Mouse (Mus musculus) adrenal gland, adult 18-20 months (tissue): ENCODE measurements around the gene Fkbp6. TPM values are rescaled to one million over a fixed set of nuclear protein-coding genes. Genes with fewer than 3 reads are reported as not detected.

ENCODE experiments used
- DNase-seq, 2 experiments: peaks; one replicate each; pipeline ENCODE4 v3.0.0; 2021 to 2022; ENCODE audit warnings: low spot score in 2 of 2
- total RNA-seq, 2 experiments: library from RNA; stranded (reverse); gene quantifications; 1 replicate in 1 of 2; 2 replicates in 1 of 2; pipeline ENCODE4 v1.2.3; 2021

Fkbp6 gene
- total RNA-seq, 2 experiments from 2014 or later, result 0.33 TPM; not detected in 1

- no peak for DNase-seq
Measured at GRCm38 (mm10) chr5:135276597-135276996, 73.2 kb downstream of the Fkbp6 start.

GRCm38 (mm10) chr5:135274663-135275396, 75.0 kb downstream of the Fkbp6 start:
- DNase-seq, result no peak

GRCm38 (mm10) chr5:135271563-135272165, 78.2 kb downstream of the Fkbp6 start:
- no peak for DNase-seq

GRCm38 (mm10) chr5:135270361-135270760, 79.5 kb downstream of the Fkbp6 start:
- DNase-seq, result no peak

- no peak for DNase-seq
Measured at GRCm38 (mm10) chr5:135269451-135269850, 80.4 kb downstream of the Fkbp6 start.

GRCm38 (mm10) chr5:135264548-135264947, 85.3 kb downstream of the Fkbp6 start:
- no peak for DNase-seq

- DNase-seq, result no peak
Measured at GRCm38 (mm10) chr5:135263866-135264503, 85.9 kb downstream of the Fkbp6 start.

- no peak for DNase-seq
Measured at GRCm38 (mm10) chr5:135258280-135259150, 91.3 kb downstream of the Fkbp6 start.

- DNase-seq, result no peak
Measured at GRCm38 (mm10) chr5:135257559-135257958, 92.3 kb downstream of the Fkbp6 start.

GRCm38 (mm10) chr5:135256166-135256565, 93.7 kb downstream of the Fkbp6 start:
- DNase-seq, result no peak

GRCm38 (mm10) chr5:135253741-135254401, 96.0 kb downstream of the Fkbp6 start:
- DNase-seq, result no peak

GRCm38 (mm10) chr5:135251079-135251454, 98.8 kb downstream of the Fkbp6 start, which contains the start of gene Fzd9:
Fzd9 (minus strand) TSS chr5:135251230.
- peak; percentile 89 to 91 for DNase-seq

GRCm38 (mm10) chr5:135250186-135251078, 99.4 kb downstream of the Fkbp6 start:
- DNase-seq, result no peak

GRCm38 (mm10) chr5:135248956-135249676, 100.7 kb downstream of the Fkbp6 start:
- DNase-seq, result no peak

GRCm38 (mm10) chr5:135247337-135247736, 102.5 kb downstream of the Fkbp6 start:
- DNase-seq, result no peak

GRCm38 (mm10) chr5:135246531-135246930, 103.3 kb downstream of the Fkbp6 start:
- no peak for DNase-seq

GRCm38 (mm10) chr5:135243166-135243565, 106.7 kb downstream of the Fkbp6 start:
- no peak for DNase-seq

- no peak for DNase-seq
Measured at GRCm38 (mm10) chr5:135242608-135243007, 107.2 kb downstream of the Fkbp6 start.

- DNase-seq, result no peak
Measured at GRCm38 (mm10) chr5:135242136-135242535, 107.7 kb downstream of the Fkbp6 start.
